Mouse (Mus musculus): ENCODE results near the gene Tmem145.
"Not testable (repeated sequence)": the region's sequence is repeated elsewhere in the genome, so short reads cannot be mapped to it uniquely, and the experiment has no call there.

Tmem145 gene

GRCm38 (mm10) chr7:25323219-25323618, 17.3 kb downstream of the Tmem145 start:
- no peak for DNase-seq (ENCODE audit: low read depth, low spot score)

GRCm38 (mm10) chr7:25325431-25325830, 19.5 kb downstream of the Tmem145 start:
- not testable (repeated sequence) for DNase-seq (ENCODE audit: low read depth, low spot score)

- no peak for DNase-seq (ENCODE audit: low read depth, low spot score)
These were observed 20.3 kb downstream of the Tmem145 start for GRCm38 (mm10) chr7:25326233-25326632.

- no peak for DNase-seq (ENCODE audit: low read depth, low spot score)
These were observed 27.8 kb downstream of the Tmem145 start for GRCm38 (mm10) chr7:25333596-25334307.

GRCm38 (mm10) chr7:25334472-25334871, 28.6 kb downstream of the Tmem145 start:
- no peak for DNase-seq (ENCODE audit: low read depth, low spot score)

- no peak for DNase-seq (ENCODE audit: low read depth, low spot score)
These were observed 33.4 kb downstream of the Tmem145 start for GRCm38 (mm10) chr7:25339329-25339728.

- DNase-seq (ENCODE audit: low read depth, low spot score) = no peak
These were observed 35.3 kb downstream of the Tmem145 start for GRCm38 (mm10) chr7:25341000-25341784.

- no peak for DNase-seq (ENCODE audit: low read depth, low spot score)
These were observed 43.0 kb downstream of the Tmem145 start for GRCm38 (mm10) chr7:25348861-25349260.

GRCm38 (mm10) chr7:25358721-25359206, 52.9 kb downstream of the Tmem145 start:
- no peak for DNase-seq (ENCODE audit: low read depth, low spot score)

GRCm38 (mm10) chr7:25363151-25363550, 57.2 kb downstream of the Tmem145 start:
- DNase-seq (ENCODE audit: low read depth, low spot score) = no peak

GRCm38 (mm10) chr7:25363632-25364031, 57.7 kb downstream of the Tmem145 start:
- DNase-seq (ENCODE audit: low read depth, low spot score) = no peak
